Mouse (Mus musculus) intestine, postnatal 0 days (tissue): ENCODE data around the gene Ppp1r9a. TPM values are rescaled to one million over a fixed set of nuclear protein-coding genes. Genes with fewer than 3 reads are reported as not detected.
"Not testable (repeated sequence)": the region's sequence is repeated elsewhere in the genome, so short reads cannot be mapped to it uniquely, and the experiment has no call there.

Experiments
- ATAC-seq: fragments of 200-750 bp; cut with Nextera tagmentation; 2 replicates; pipeline ENCODE4 v1.8.0; 2017; ENCODE audit warnings: mild to moderate bottlenecking, moderate TSS enrichment, moderate library complexity
- H3K27ac ChIP-seq: fragments of 300-500 bp; sonication (generic); 2 replicates; pipeline ENCODE4 v1.5.1; 2014; ENCODE audit warnings: mild to moderate bottlenecking, low read depth, low read length, moderate library complexity
- H3K27me3 ChIP-seq: fragments of 300-500 bp; sonication (generic); replicated peaks from 2 replicates; pipeline ENCODE4 v1.6.1; 2014; ENCODE audit warnings: low read length, mixed read lengths; ENCODE audit not compliant: control insufficient read depth, insufficient read depth
- H3K36me3 ChIP-seq: fragments of 300-500 bp; sonication (generic); 2 replicates; pipeline ENCODE4 v1.6.1; 2014; ENCODE audit warnings: mild to moderate bottlenecking, moderate library complexity; ENCODE audit not compliant: control insufficient read depth, insufficient read depth
- H3K4me1 ChIP-seq: fragments of 300-500 bp; sonication (generic); replicated peaks from 2 replicates; pipeline ENCODE4 v1.6.1; 2014; ENCODE audit warnings: antibody characterized with exemption, low read length, mixed read lengths; ENCODE audit not compliant: control insufficient read depth, insufficient read depth
- H3K4me2 ChIP-seq: fragments of 300-500 bp; sonication (generic); replicated peaks from 2 replicates; pipeline ENCODE4 v1.6.1; 2014; ENCODE audit warnings: low read depth, mild to moderate bottlenecking, moderate library complexity
- H3K4me3 ChIP-seq: fragments of 300-500 bp; sonication (generic); 2 replicates; pipeline ENCODE4 v1.5.1; 2014; ENCODE audit warnings: low read depth, low read length
- H3K9ac ChIP-seq: fragments of 300-500 bp; sonication (generic); 2 replicates; pipeline ENCODE4 v1.6.1; 2014; ENCODE audit warnings: mild to moderate bottlenecking, low read depth, low read length
- H3K9me3 ChIP-seq: fragments of 300-500 bp; sonication (generic); 2 replicates; pipeline ENCODE4 v1.6.1; 2016; ENCODE audit warnings: mixed run types; ENCODE audit not compliant: control insufficient read depth
- CTCF ChIP-seq: sonication (generic); IDR thresholded peaks from 2 replicates; pipeline ENCODE4 v1.5.1; 2016; ENCODE audit warnings: low read depth, mild to moderate bottlenecking, control low read depth, antibody characterized with exemption, moderate library complexity
- WGBS: fragments of 180-500 bp; shearing (Covaris S2); extraction: QIAGEN DNeasy Blood & Tissue Kit; methylation state at CpG from one replicate; pipeline ENCODE4 v1.1.7; 2014; 5-methylcytosine and 5-hydroxymethylcytosine counted together
- polyA plus RNA-seq: library from polyadenylated mRNA; unstranded; fragments of >200 nt; fragmentation: Nextera tagmentation; extraction: Ambion mirVana; gene quantifications from 2 replicates; pipeline ENCODE4 v1.2.1, GENCODE M21; 2015

Ppp1r9a gene
- polyA plus RNA-seq, 1 experiment from 2014 or later = 2.1 TPM

- no peaks in the 10 kb centered on the region for H3K36me3 ChIP-seq
- ATAC-seq = no peak
- no peaks in the 10 kb centered on the region; the same call in 1 of the 2 replicates for H3K4me1 ChIP-seq
- WGBS = 78% methylated on average over 6 of the region's 6 CpGs
- H3K9me3 ChIP-seq = no peaks in the 10 kb centered on the region
- H3K27ac ChIP-seq = no peak overlapping the region
- no peak overlapping the region for H3K4me2 ChIP-seq
- TF ChIP-seq CTCF = no peak
- no peak overlapping the region for H3K4me3 ChIP-seq
- H3K27me3 ChIP-seq = no peaks in the 10 kb centered on the region
- no peak overlapping the region for H3K9ac ChIP-seq
Observed at GRCm38 (mm10) chr6:4899906-4900305, 2.8 kb upstream of the Ppp1r9a start.

- peak; percentile 73 for ATAC-seq
Observed at GRCm38 (mm10) chr6:4903325-4904054, 773 bp downstream of the Ppp1r9a start.

GRCm38 (mm10) chr6:4904055-4904450 is 1.3 kb downstream of the Ppp1r9a start:
- Histone ChIP-seq H3K4me1 (no peaks in the 10 kb centered on the region; the same call in 1 of the 2 replicates), H3K36me3 (no peaks in the 10 kb centered on the region), H3K9ac (peak overlapping the region; percentile 86), H3K4me2 (peak overlapping the region; percentile 94), H3K4me3 (peak overlapping the region; percentile 75), H3K27ac (no peak overlapping the region), H3K9me3 (no peaks in the 10 kb centered on the region), H3K27me3 (no peaks in the 10 kb centered on the region)
- ATAC-seq = no peak
- WGBS = 10% methylated on average over 9 of the region's 9 CpGs
- TF ChIP-seq CTCF = no peak

More at GRCm38 (mm10) chr6:4903325-4904054, 773 bp downstream of the Ppp1r9a start:
- no peaks in the 10 kb centered on the region for H3K27me3 ChIP-seq
- H3K36me3 ChIP-seq = no peaks in the 10 kb centered on the region
- H3K4me2 ChIP-seq = peak overlapping the region; percentile 94
- H3K4me1 ChIP-seq = no peaks in the 10 kb centered on the region; the same call in 1 of the 2 replicates
- peak overlapping the region; percentile 54 for H3K27ac ChIP-seq
- no peaks in the 10 kb centered on the region for H3K9me3 ChIP-seq
- under 1% methylated on average over 57 of the region's 77 CpGs for WGBS
- peak overlapping the region; percentile 75 for H3K4me3 ChIP-seq
- no peak for TF ChIP-seq CTCF
- peak overlapping the region; percentile 86 for H3K9ac ChIP-seq

- WGBS = 83% methylated on average over 10 of the region's 10 CpGs
- Histone ChIP-seq H3K9ac (no peak overlapping the region), H3K9me3 (no peaks in the 10 kb centered on the region), H3K27ac (no peak overlapping the region), H3K36me3 (no peaks in the 10 kb centered on the region), H3K4me1 (no peaks in the 10 kb centered on the region), H3K27me3 (no peaks in the 10 kb centered on the region), H3K4me3 (no peak overlapping the region), H3K4me2 (no peak overlapping the region)
- no peak for TF ChIP-seq CTCF
- no peak for ATAC-seq
Observed at GRCm38 (mm10) chr6:4910042-4910634, 7.4 kb downstream of the Ppp1r9a start.

- no peak for ATAC-seq
- Histone ChIP-seq H3K4me3 (no peak overlapping the region), H3K9me3 (no peaks in the 10 kb centered on the region), H3K9ac (no peak overlapping the region), H3K4me2 (no peak overlapping the region), H3K36me3 (no peaks in the 10 kb centered on the region), H3K4me1 (no peaks in the 10 kb centered on the region), H3K27ac (no peak overlapping the region), H3K27me3 (no peaks in the 10 kb centered on the region)
- WGBS = 71% methylated on average over 5 of the region's 5 CpGs
- TF ChIP-seq CTCF = no peak
Observed at GRCm38 (mm10) chr6:4918470-4918869, 15.8 kb downstream of the Ppp1r9a start.

- not testable (repeated sequence) for H3K4me3 ChIP-seq, ATAC-seq, H3K9me3 ChIP-seq, H3K27me3 ChIP-seq, H3K9ac ChIP-seq, H3K36me3 ChIP-seq, H3K27ac ChIP-seq, H3K4me2 ChIP-seq, H3K4me1 ChIP-seq
Observed at GRCm38 (mm10) chr6:4923791-4924190, 21.1 kb downstream of the Ppp1r9a start.
